Mouse (Mus musculus) embryonic facial prominence, embryonic 15.5 days (tissue): Measurements from ENCODE around the gene Nol12. TPM values are rescaled to one million over a fixed set of nuclear protein-coding genes. Genes with fewer than 3 reads are reported as not detected.

Source experiments
- ATAC-seq: fragments of 200-750 bp; cut with Nextera tagmentation; 2 replicates; pipeline ENCODE4 v1.8.0; 2017; ENCODE audit warnings: low read depth, moderate TSS enrichment; ENCODE audit not compliant: insufficient number of reproducible peaks, low FRiP score, low TSS enrichment
- H3K27ac ChIP-seq: fragments of 300-500 bp; sonication (generic); replicated peaks from 2 replicates; pipeline ENCODE4 v1.5.1; 2015; ENCODE audit warnings: mild to moderate bottlenecking, inconsistent platforms
- H3K27me3 ChIP-seq: fragments of 300-500 bp; sonication (generic); 2 replicates; pipeline ENCODE4 v1.6.1; 2015; ENCODE audit warnings: inconsistent platforms
- H3K36me3 ChIP-seq: fragments of 300-500 bp; sonication (generic); 2 replicates; pipeline ENCODE4 v1.6.1; 2015; ENCODE audit warnings: mild to moderate bottlenecking, inconsistent platforms
- H3K4me1 ChIP-seq: fragments of 300-500 bp; sonication (generic); 2 replicates; pipeline ENCODE4 v1.6.1; 2015; ENCODE audit warnings: inconsistent platforms
- H3K4me2 ChIP-seq: fragments of 300-500 bp; sonication (generic); replicated peaks from 2 replicates; pipeline ENCODE4 v1.6.1; 2015; ENCODE audit warnings: mild to moderate bottlenecking, inconsistent platforms
- H3K4me3 ChIP-seq: fragments of 300-500 bp; sonication (generic); replicated peaks from 2 replicates; pipeline ENCODE4 v1.5.1; 2015; ENCODE audit warnings: mild to moderate bottlenecking, inconsistent platforms
- H3K9ac ChIP-seq: fragments of 300-500 bp; sonication (generic); 2 replicates; pipeline ENCODE4 v1.6.1; 2015; ENCODE audit warnings: inconsistent platforms
- H3K9me3 ChIP-seq: fragments of 300-500 bp; sonication (generic); replicated peaks from 2 replicates; pipeline ENCODE4 v1.6.1; 2016; ENCODE audit warnings: inconsistent platforms
- WGBS: fragments of 180-500 bp; shearing (Covaris S2); methylation state at CpG from one replicate; pipeline ENCODE4 v1.1.7; 2015; 5-methylcytosine and 5-hydroxymethylcytosine counted together
- polyA plus RNA-seq: library from polyadenylated mRNA; unstranded; fragments of >200 nt; fragmentation: Nextera tagmentation; extraction: Ambion mirVana; gene quantifications from 2 replicates; pipeline ENCODE4 v1.2.1, GENCODE M21; 2015

Nol12 gene
- polyA plus RNA-seq, 1 experiment from 2014 or later = 52.7 TPM

- no peaks in the 10 kb centered on the region for H3K27me3 ChIP-seq
- no peak overlapping the region for H3K9ac ChIP-seq
- H3K27ac ChIP-seq = peak overlapping the region; percentile 55; the same call in 1 of the 2 replicates
- H3K4me2 ChIP-seq = no peak overlapping the region
- no peaks in the 10 kb centered on the region for H3K9me3 ChIP-seq
- H3K4me1 ChIP-seq = peaks cover 41% of the 10 kb centered on the region
- no peak for ATAC-seq
- WGBS = 72% methylated on average over 6 of the region's 6 CpGs
- H3K36me3 ChIP-seq = peaks cover 20% of the 10 kb centered on the region
- no peak overlapping the region for H3K4me3 ChIP-seq
Measured at GRCm38 (mm10) chr15:78930192-78930706, 4.5 kb upstream of the Nol12 start.

- WGBS = 81% methylated on average over 7 of the region's 7 CpGs
- H3K4me1 ChIP-seq = peaks cover 41% of the 10 kb centered on the region
Measured at GRCm38 (mm10) chr15:78930801-78931426, 3.8 kb upstream of the Nol12 start.

GRCm38 (mm10) chr15:78931577-78931976 lies 3.2 kb upstream of the Nol12 start:
- H3K9me3 ChIP-seq = no peaks in the 10 kb centered on the region
- no peak for ATAC-seq
- H3K4me2 ChIP-seq = no peak overlapping the region
- H3K27ac ChIP-seq = peak overlapping the region; percentile 55; the same call in 1 of the 2 replicates
- WGBS = 25% methylated on average over 3 of the region's 3 CpGs
- peaks cover 20% of the 10 kb centered on the region for H3K36me3 ChIP-seq
- no peaks in the 10 kb centered on the region for H3K27me3 ChIP-seq
- no peak overlapping the region for H3K4me3 ChIP-seq
- no peak overlapping the region for H3K9ac ChIP-seq
- H3K4me1 ChIP-seq = peaks cover 40% of the 10 kb centered on the region

More at GRCm38 (mm10) chr15:78930801-78931426, 3.8 kb upstream of the Nol12 start:
- H3K9me3 ChIP-seq = no peaks in the 10 kb centered on the region
- no peak overlapping the region for H3K4me2 ChIP-seq
- H3K4me3 ChIP-seq = no peak overlapping the region
- H3K36me3 ChIP-seq = peaks cover 20% of the 10 kb centered on the region
- ATAC-seq = no peak
- no peak overlapping the region for H3K9ac ChIP-seq
- H3K27ac ChIP-seq = peak overlapping the region; percentile 55
- H3K27me3 ChIP-seq = no peaks in the 10 kb centered on the region

GRCm38 (mm10) chr15:78936403-78936802 lies 1.7 kb downstream of the Nol12 start:
- no peak for ATAC-seq
- Histone ChIP-seq H3K36me3 (peaks cover 43% of the 10 kb centered on the region), H3K27me3 (no peaks in the 10 kb centered on the region), H3K27ac (no peak overlapping the region), H3K9ac (no peak overlapping the region), H3K4me2 (no peak overlapping the region), H3K4me1 (peaks cover 20% of the 10 kb centered on the region), H3K9me3 (no peaks in the 10 kb centered on the region), H3K4me3 (peak overlapping the region; percentile 78; the same call in 1 of the 2 replicates)
- 90% methylated on average over 12 of the region's 12 CpGs for WGBS

GRCm38 (mm10) chr15:78937311-78937710 lies 2.6 kb downstream of the Nol12 start:
- no peak overlapping the region for H3K4me3 ChIP-seq
- ATAC-seq = no peak
- H3K4me1 ChIP-seq = peaks cover 17% of the 10 kb centered on the region
- no peak overlapping the region for H3K9ac ChIP-seq
- no peak overlapping the region for H3K27ac ChIP-seq
- peaks cover 49% of the 10 kb centered on the region for H3K36me3 ChIP-seq
- H3K27me3 ChIP-seq = no peaks in the 10 kb centered on the region
- 92% methylated on average over 10 of the region's 10 CpGs for WGBS
- H3K9me3 ChIP-seq = no peaks in the 10 kb centered on the region
- no peak overlapping the region for H3K4me2 ChIP-seq

- ATAC-seq = no peak
- 89% methylated on average over 2 of the region's 2 CpGs for WGBS
- H3K9ac ChIP-seq = no peak overlapping the region
- no peaks in the 10 kb centered on the region for H3K27me3 ChIP-seq
- no peak overlapping the region for H3K27ac ChIP-seq
- H3K9me3 ChIP-seq = no peaks in the 10 kb centered on the region
- H3K4me2 ChIP-seq = no peak overlapping the region
- H3K36me3 ChIP-seq = peaks cover 49% of the 10 kb centered on the region
- no peak overlapping the region for H3K4me3 ChIP-seq
- H3K4me1 ChIP-seq = peaks cover 22% of the 10 kb centered on the region
Measured at GRCm38 (mm10) chr15:78937963-78938362, 3.2 kb downstream of the Nol12 start.

GRCm38 (mm10) chr15:78940325-78940724 lies 5.6 kb downstream of the Nol12 start:
- WGBS = 93% methylated on average over 13 of the region's 13 CpGs
- no peak overlapping the region for H3K4me2 ChIP-seq
- H3K27ac ChIP-seq = no peak overlapping the region
- H3K36me3 ChIP-seq = peaks cover 49% of the 10 kb centered on the region
- H3K27me3 ChIP-seq = no peaks in the 10 kb centered on the region
- peaks cover 19% of the 10 kb centered on the region for H3K4me1 ChIP-seq
- no peaks in the 10 kb centered on the region for H3K9me3 ChIP-seq
- H3K4me3 ChIP-seq = no peak overlapping the region
- no peak overlapping the region for H3K9ac ChIP-seq
- no peak for ATAC-seq

GRCm38 (mm10) chr15:78942663-78943062 lies 7.9 kb downstream of the Nol12 start:
- Histone ChIP-seq H3K4me2 (peak overlapping the region; percentile 60), H3K27me3 (no peaks in the 10 kb centered on the region), H3K9ac (peak overlapping the region; percentile 26; the same call in 1 of the 2 replicates), H3K9me3 (no peaks in the 10 kb centered on the region), H3K4me1 (peaks cover 15% of the 10 kb centered on the region), H3K36me3 (peaks cover 42% of the 10 kb centered on the region), H3K4me3 (peak overlapping the region; percentile 38), H3K27ac (no peak overlapping the region)
- WGBS = 4% methylated on average over 9 of the region's 9 CpGs
- 0 out of 2 replicates have a peak, but pooled peaks have one; percentile 20 for ATAC-seq

GRCm38 (mm10) chr15:78946232-78946631 lies 11.5 kb downstream of the Nol12 start:
- Histone ChIP-seq H3K27ac (no peak overlapping the region), H3K4me3 (no peak overlapping the region), H3K9ac (no peak overlapping the region), H3K27me3 (no peaks in the 10 kb centered on the region), H3K4me1 (peaks cover 22% of the 10 kb centered on the region), H3K4me2 (no peak overlapping the region), H3K36me3 (peaks cover 8% of the 10 kb centered on the region), H3K9me3 (no peaks in the 10 kb centered on the region)
- WGBS = 71% methylated on average over 7 of the region's 7 CpGs
- ATAC-seq = no peak

- Histone ChIP-seq H3K27me3 (no peaks in the 10 kb centered on the region), H3K9ac (peak within 1 kb of the TSS; percentile 40), H3K9me3 (no peaks in the 10 kb centered on the region), H3K4me1 (peaks cover 19% of the 10 kb centered on the region), H3K36me3 (no peaks in the 10 kb centered on the region), H3K4me2 (peak within 1 kb of the TSS; percentile 85), H3K4me3 (peak within 1 kb of the TSS; percentile 52), H3K27ac (no peak within 1 kb of the TSS)
- WGBS = under 1% methylated on average over 24 of the region's 24 CpGs
- ATAC-seq = peak; percentile 96
Measured at GRCm38 (mm10) chr15:78947657-78948056, 12.9 kb downstream of the Nol12 start, which contains the start of gene Triobp. Gene Triobp, plus strand, starts transcription at chr15:78947724.

- Histone ChIP-seq H3K4me1 (peaks cover 15% of the 10 kb centered on the region), H3K4me2 (peak overlapping the region; percentile 85), H3K9ac (peak overlapping the region; percentile 40; the same call in 1 of the 2 replicates), H3K36me3 (no peaks in the 10 kb centered on the region), H3K27me3 (no peaks in the 10 kb centered on the region), H3K27ac (no peak overlapping the region), H3K4me3 (peak overlapping the region; percentile 52), H3K9me3 (no peaks in the 10 kb centered on the region)
- ATAC-seq = no peak
- WGBS = 2% methylated on average over 11 of the region's 11 CpGs
Measured at GRCm38 (mm10) chr15:78948152-78948725, 13.5 kb downstream of the Nol12 start.
